Mouse (Mus musculus) hindbrain, embryonic 11.5 days (tissue): Measurements from ENCODE around the gene Macrod2. TPM values are rescaled to one million over a fixed set of nuclear protein-coding genes. Genes with fewer than 3 reads are reported as not detected.

Experiments used
- ATAC-seq: fragments of 200-750 bp; cut with Nextera tagmentation; 2 replicates; pipeline ENCODE4 v1.8.0; 2017; ENCODE audit warnings: mild to moderate bottlenecking, moderate TSS enrichment, moderate library complexity; ENCODE audit not compliant: low FRiP score
- DNase-seq: peaks from one replicate; pipeline ENCODE4 v3.0.0-alpha.2; 2015; ENCODE audit warnings: low spot score
- H3K27ac ChIP-seq: fragments of 300-500 bp; sonication (generic); 2 replicates; pipeline ENCODE4 v1.5.1; 2014; ENCODE audit warnings: mild to moderate bottlenecking, low read depth, low read length
- H3K27me3 ChIP-seq: fragments of 300-500 bp; sonication (generic); 2 replicates; pipeline ENCODE4 v1.6.1; 2014; ENCODE audit warnings: mild to moderate bottlenecking, low read length, moderate library complexity, mixed read lengths; ENCODE audit not compliant: control insufficient read depth, insufficient read depth
- H3K36me3 ChIP-seq: fragments of 300-500 bp; sonication (generic); 2 replicates; pipeline ENCODE4 v1.6.1; 2014; ENCODE audit warnings: mild to moderate bottlenecking, low read length, moderate library complexity, mixed read lengths; ENCODE audit not compliant: control insufficient read depth, insufficient read depth
- H3K4me1 ChIP-seq: fragments of 300-500 bp; sonication (generic); replicated peaks from 2 replicates; pipeline ENCODE4 v1.6.1; 2014; ENCODE audit warnings: low read length, mixed read lengths; ENCODE audit not compliant: control insufficient read depth, insufficient read depth
- H3K4me2 ChIP-seq: fragments of 300-500 bp; sonication (generic); replicated peaks from 2 replicates; pipeline ENCODE4 v1.6.1; 2014; ENCODE audit warnings: mild to moderate bottlenecking, low read depth, low read length
- H3K4me3 ChIP-seq: fragments of 300-500 bp; sonication (generic); 2 replicates; pipeline ENCODE4 v1.5.1; 2014; ENCODE audit warnings: low read depth, low read length
- H3K9ac ChIP-seq: fragments of 300-500 bp; sonication (generic); 2 replicates; pipeline ENCODE4 v1.6.1; 2014; ENCODE audit warnings: low read depth, low read length
- H3K9me3 ChIP-seq: fragments of 300-500 bp; sonication (generic); 2 replicates; pipeline ENCODE4 v1.6.1; 2016; ENCODE audit warnings: low read length; ENCODE audit not compliant: control insufficient read depth
- WGBS: fragments of 180-500 bp; shearing (Covaris S2); extraction: QIAGEN DNeasy Blood & Tissue Kit; methylation state at CpG from one replicate; pipeline ENCODE4 v1.1.7; 2014; 5-methylcytosine and 5-hydroxymethylcytosine counted together
- polyA plus RNA-seq: library from polyadenylated mRNA; unstranded; fragments of >200 nt; fragmentation: Nextera tagmentation; extraction: Ambion mirVana; gene quantifications from 2 replicates; pipeline ENCODE4 v1.2.1, GENCODE M21; 2014

Gene Macrod2
- polyA plus RNA-seq, 1 experiment from 2014 or later, result 42.5 TPM

DNA sequence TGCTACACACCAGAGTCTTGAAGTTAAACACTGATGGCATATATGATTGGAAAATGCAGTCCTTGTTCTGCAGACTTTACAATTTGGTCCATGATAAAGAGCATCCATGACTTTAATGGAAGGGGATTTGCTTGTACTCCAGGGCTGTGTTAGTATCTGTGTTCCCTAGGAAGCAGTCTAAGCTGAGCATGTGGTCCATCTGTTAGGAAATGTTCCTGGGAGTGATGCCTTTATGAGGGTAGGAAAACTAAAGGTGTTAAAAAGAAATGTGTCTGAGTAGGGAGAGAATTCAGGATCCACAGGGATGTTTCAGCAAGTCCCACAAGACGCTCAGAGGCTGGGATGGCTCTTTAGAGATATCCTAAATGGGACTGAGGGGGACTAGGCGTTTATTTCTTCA, 564.1 kb downstream of the Macrod2 start:
- Histone ChIP-seq H3K4me1 (no peaks in the 10 kb centered on the region), H3K4me2 (no peak overlapping the region), H3K27me3 (no peaks in the 10 kb centered on the region), H3K27ac (no peak overlapping the region), H3K4me3 (no peak overlapping the region), H3K36me3 (no peaks in the 10 kb centered on the region), H3K9me3 (no peaks in the 10 kb centered on the region), H3K9ac (no peak overlapping the region)
- DNase-seq, result no peak
- WGBS, result 84% methylated on average over 2 of the region's 2 CpGs
- no peak for ATAC-seq

DNA sequence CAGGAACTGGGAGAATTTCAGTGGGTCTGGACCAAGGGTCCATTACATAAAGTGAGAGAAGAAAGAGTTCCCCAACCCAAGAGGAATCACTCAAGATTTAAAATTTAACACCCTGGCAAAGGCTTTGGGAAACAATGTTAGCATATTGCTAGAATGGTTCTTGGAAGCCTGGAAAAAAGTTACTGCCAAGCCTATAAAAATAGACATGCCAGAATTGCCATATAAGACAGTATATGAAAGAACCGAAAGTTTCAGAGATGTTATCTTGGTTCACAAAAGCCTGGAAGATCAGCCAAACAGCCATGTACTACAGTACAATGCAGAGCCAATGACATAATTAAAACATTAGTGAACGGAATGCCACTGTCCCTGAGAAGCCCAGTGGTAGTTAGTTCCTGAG, 575.1 kb downstream of the Macrod2 start:
- H3K36me3 ChIP-seq, result no peaks in the 10 kb centered on the region
- ATAC-seq, result no peak

DNA sequence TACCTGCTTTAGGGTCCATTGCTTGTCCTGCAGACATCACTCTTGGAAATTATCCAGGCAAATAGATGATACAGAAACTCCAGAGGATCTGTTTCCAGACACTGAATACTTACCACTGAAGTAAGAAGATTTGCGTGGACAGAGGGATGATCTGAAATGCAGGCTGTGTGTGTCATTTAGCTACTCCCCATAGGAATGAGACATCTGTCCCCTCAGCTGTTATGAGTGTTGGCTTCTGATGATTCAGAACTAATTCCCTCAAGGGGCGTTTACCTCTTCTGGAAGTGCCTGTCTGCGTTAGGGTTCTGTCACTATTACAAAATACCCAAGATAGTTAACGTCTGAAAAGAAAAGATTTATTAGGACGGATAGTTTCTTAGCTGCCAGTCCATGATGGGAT, 576.7 kb downstream of the Macrod2 start:
- no peak for DNase-seq

More for the DNA sequence above, 575.1 kb downstream of the Macrod2 start:
- no peak overlapping the region for H3K9ac ChIP-seq
- no peak overlapping the region for H3K27ac ChIP-seq
- H3K4me2 ChIP-seq, result no peak overlapping the region
- H3K4me3 ChIP-seq, result no peak overlapping the region
- no peak for DNase-seq
- H3K9me3 ChIP-seq, result no peaks in the 10 kb centered on the region
- no peaks in the 10 kb centered on the region for H3K4me1 ChIP-seq
- no peaks in the 10 kb centered on the region for H3K27me3 ChIP-seq
- WGBS, result 87% methylated on average over 2 of the region's 2 CpGs

DNA sequence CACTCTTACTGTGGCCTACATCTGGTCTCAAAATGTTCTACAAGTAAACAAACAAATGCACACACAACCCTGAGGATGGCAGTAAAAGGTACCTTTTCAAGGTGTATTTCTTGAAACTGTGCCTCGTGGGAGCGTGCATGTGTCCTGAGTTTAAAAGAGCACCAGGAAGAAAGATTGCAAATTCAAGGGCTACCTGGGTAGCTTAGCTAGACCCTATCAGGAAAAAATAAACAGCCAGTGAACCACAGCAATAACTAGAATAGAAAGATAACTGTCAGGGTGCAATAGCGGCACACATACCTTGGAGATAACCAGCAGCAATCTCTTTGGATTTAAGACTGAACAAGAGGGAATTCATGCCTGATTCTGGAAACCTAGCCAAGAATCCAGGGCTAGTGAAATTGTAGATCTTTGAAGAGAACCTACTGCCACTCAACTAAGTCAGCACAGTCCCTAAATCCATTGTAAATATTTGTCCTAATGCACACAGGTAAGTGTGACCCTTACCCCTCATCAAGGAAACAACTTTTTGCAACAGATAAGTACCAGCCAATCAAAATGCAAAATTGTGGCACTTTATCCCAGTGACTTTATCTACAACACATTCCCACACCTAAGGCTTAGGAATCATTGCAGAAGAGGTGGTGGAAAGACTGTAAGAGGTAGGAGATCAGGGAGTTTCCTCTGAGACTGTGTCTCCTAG, 590.7 kb downstream of the Macrod2 start:
- Histone ChIP-seq H3K4me2 (no peak overlapping the region), H3K9ac (no peak overlapping the region), H3K4me3 (no peak overlapping the region), H3K9me3 (no peaks in the 10 kb centered on the region), H3K27me3 (no peaks in the 10 kb centered on the region), H3K27ac (no peak overlapping the region), H3K4me1 (no peaks in the 10 kb centered on the region), H3K36me3 (no peaks in the 10 kb centered on the region)
- ATAC-seq, result no peak
- DNase-seq, result no peak
- 97% methylated on average over 3 of the region's 3 CpGs for WGBS

More for the DNA sequence above, 576.7 kb downstream of the Macrod2 start:
- ATAC-seq, result no peak
- 81% methylated on average over 5 of the region's 5 CpGs for WGBS
- Histone ChIP-seq H3K9ac (no peak overlapping the region), H3K4me2 (no peak overlapping the region), H3K27ac (no peak overlapping the region), H3K36me3 (no peaks in the 10 kb centered on the region), H3K27me3 (no peaks in the 10 kb centered on the region), H3K4me1 (no peaks in the 10 kb centered on the region), H3K9me3 (no peaks in the 10 kb centered on the region), H3K4me3 (no peak overlapping the region)

DNA sequence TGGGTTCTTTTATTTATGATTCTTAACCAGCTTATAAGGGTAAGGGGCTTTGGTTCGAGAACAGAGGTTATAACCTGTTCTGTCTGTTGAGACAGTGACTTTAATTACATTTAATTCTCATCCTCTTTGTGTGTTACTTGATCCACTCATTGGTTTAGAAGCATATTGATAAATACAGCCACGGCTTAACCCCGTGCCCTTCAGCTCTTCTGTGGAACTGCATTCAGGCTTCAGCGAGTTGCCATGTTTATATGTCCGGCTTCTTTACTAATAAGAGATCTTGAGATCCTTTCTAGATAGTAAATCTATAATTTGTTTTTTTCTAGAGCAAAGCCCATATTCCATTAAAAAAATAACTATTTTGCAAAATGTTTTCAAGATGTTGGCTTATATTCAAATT, 608.7 kb downstream of the Macrod2 start:
- no peaks in the 10 kb centered on the region for H3K36me3 ChIP-seq
- no peak overlapping the region for H3K9ac ChIP-seq
- no peak overlapping the region for H3K4me2 ChIP-seq
- H3K27ac ChIP-seq, result no peak overlapping the region
- ATAC-seq (no peak), DNase-seq (no peak)
- no peaks in the 10 kb centered on the region for H3K4me1 ChIP-seq
- 66% methylated on average over 5 of the region's 5 CpGs for WGBS
- H3K9me3 ChIP-seq, result no peaks in the 10 kb centered on the region
- H3K27me3 ChIP-seq, result no peaks in the 10 kb centered on the region
- no peak overlapping the region for H3K4me3 ChIP-seq

DNA sequence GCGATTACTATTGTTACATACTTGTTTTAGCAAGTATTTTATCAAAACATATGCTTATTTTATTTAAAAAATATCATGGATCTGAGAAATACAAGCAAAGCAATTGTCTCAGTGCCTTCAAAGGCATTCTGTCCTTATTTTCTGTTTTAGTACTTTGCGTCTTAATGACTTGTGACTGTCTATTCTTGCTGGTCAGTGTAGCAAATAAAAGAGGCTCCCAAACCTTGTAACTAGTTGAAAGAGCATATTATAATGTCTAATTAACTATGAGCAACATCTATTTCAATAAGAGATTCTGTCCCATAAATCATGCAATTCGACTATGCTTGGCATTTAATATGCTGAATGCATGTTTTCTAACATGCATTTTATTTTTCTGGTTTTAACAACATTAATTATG, 609.2 kb downstream of the Macrod2 start:
- no peaks in the 10 kb centered on the region for H3K36me3 ChIP-seq
- ATAC-seq (no peak), DNase-seq (no peak)
- no peak overlapping the region for H3K27ac ChIP-seq
- no peak overlapping the region for H3K9ac ChIP-seq
- H3K4me2 ChIP-seq, result no peak overlapping the region
- H3K27me3 ChIP-seq, result no peaks in the 10 kb centered on the region
- H3K9me3 ChIP-seq, result no peaks in the 10 kb centered on the region
- H3K4me1 ChIP-seq, result no peaks in the 10 kb centered on the region
- WGBS, result 83% methylated on average over 3 of the region's 3 CpGs
- H3K4me3 ChIP-seq, result no peak overlapping the region

DNA sequence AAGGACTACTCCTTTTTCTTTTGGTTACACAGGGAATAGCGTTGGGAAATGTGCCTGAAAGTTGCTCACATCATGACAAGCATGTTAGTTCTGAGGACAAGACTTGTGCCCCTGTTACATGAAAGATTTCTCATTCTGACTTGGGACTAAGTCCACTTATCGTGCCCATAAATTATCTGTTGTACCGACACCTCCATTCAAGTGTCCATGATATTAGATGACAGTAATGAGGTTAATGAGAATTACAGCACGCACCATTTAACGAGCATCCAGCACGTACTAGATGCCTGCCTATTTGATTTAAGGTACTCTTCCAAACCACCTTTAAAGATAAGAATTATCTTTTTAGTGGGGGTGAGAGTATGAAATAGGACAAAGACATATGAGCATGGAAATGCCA, 610.5 kb downstream of the Macrod2 start:
- Histone ChIP-seq H3K27ac (no peak overlapping the region), H3K9ac (no peak overlapping the region), H3K4me1 (no peaks in the 10 kb centered on the region), H3K9me3 (no peaks in the 10 kb centered on the region), H3K36me3 (no peaks in the 10 kb centered on the region), H3K4me3 (no peak overlapping the region), H3K4me2 (no peak overlapping the region), H3K27me3 (no peaks in the 10 kb centered on the region)
- no peak for ATAC-seq
- no peak for DNase-seq
- 80% methylated on average over 6 of the region's 6 CpGs for WGBS

DNA sequence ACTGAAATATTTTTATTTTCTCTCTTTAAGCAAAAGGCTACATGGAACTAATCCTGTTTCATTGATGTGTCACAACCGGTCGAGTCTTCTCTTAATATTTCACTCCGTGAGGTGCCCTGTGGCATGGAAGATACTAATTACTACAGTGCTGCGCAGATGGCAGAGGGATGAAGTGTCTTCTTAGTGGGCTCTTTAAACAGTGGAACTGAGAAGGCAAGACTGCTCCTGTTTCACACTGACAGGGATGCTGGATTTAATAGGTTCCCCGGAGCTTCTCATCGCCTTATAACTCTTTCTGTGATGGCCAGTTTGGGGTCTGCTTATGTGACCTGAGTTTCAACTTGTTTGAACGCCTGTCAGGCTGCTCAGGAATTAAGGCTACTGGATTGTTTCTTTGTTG, 612.6 kb downstream of the Macrod2 start:
- DNase-seq (no peak), ATAC-seq (no peak)
- WGBS, result 62% methylated on average over 7 of the region's 7 CpGs
- Histone ChIP-seq H3K27ac (no peak overlapping the region), H3K4me3 (no peak overlapping the region), H3K27me3 (no peaks in the 10 kb centered on the region), H3K4me2 (no peak overlapping the region), H3K4me1 (no peaks in the 10 kb centered on the region), H3K9me3 (no peaks in the 10 kb centered on the region), H3K9ac (no peak overlapping the region), H3K36me3 (no peaks in the 10 kb centered on the region)

DNA sequence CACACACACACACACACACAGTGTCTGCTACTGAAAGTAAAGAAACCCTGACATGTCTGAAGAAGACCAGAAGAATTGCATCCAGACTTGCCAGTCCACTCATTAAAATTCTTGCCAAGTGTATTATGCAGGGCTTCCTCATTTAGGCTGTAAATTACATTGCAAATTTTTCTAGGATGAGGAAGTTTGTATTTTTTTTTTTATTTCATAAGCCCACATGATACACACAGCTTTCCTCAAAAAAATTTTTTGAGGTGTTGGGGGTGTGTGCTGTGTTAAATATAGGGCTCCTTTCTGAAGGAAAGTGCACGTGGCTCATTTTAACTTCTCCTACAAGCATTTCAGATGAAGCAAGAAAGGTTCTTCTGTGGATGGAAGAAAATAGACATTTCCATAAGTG, 613.3 kb downstream of the Macrod2 start:
- H3K27ac ChIP-seq, result no peak overlapping the region
- H3K27me3 ChIP-seq, result no peaks in the 10 kb centered on the region
- no peaks in the 10 kb centered on the region for H3K4me1 ChIP-seq
- H3K9me3 ChIP-seq, result no peaks in the 10 kb centered on the region
- H3K4me3 ChIP-seq, result no peak overlapping the region
- H3K9ac ChIP-seq, result no peak overlapping the region
- DNase-seq (no peak), ATAC-seq (no peak)
- no peak overlapping the region for H3K4me2 ChIP-seq
- 91% methylated on average over 1 of the region's 1 CpGs for WGBS
- no peaks in the 10 kb centered on the region for H3K36me3 ChIP-seq
